Mouse (Mus musculus) hindbrain, embryonic 12.5 days (tissue): ENCODE measurements around the gene Gtf3c2. TPM values are rescaled to one million over a fixed set of nuclear protein-coding genes. Genes with fewer than 3 reads are reported as not detected.

Experiments used
- ATAC-seq: fragments of 200-750 bp; cut with Nextera tagmentation; 2 replicates; pipeline ENCODE4 v1.8.0; 2017; ENCODE audit warnings: moderate TSS enrichment; ENCODE audit not compliant: low FRiP score
- H3K27ac ChIP-seq: fragments of 300-500 bp; sonication (generic); 2 replicates; pipeline ENCODE4 v1.5.1; 2016; ENCODE audit warnings: mild to moderate bottlenecking
- H3K27me3 ChIP-seq: fragments of 300-500 bp; sonication (generic); 2 replicates; pipeline ENCODE4 v1.6.1; 2016; ENCODE audit warnings: mild to moderate bottlenecking
- H3K36me3 ChIP-seq: fragments of 300-500 bp; sonication (generic); 2 replicates; pipeline ENCODE4 v1.6.1; 2016; ENCODE audit warnings: mild to moderate bottlenecking
- H3K4me1 ChIP-seq: fragments of 300-500 bp; sonication (generic); 2 replicates; pipeline ENCODE4 v1.6.1; 2016
- H3K4me2 ChIP-seq: fragments of 300-500 bp; sonication (generic); replicated peaks from 2 replicates; pipeline ENCODE4 v1.6.1; 2016; ENCODE audit warnings: mild to moderate bottlenecking
- H3K4me3 ChIP-seq: fragments of 300-500 bp; sonication (generic); 2 replicates; pipeline ENCODE4 v1.5.1; 2016; ENCODE audit warnings: mild to moderate bottlenecking
- H3K9ac ChIP-seq: fragments of 300-500 bp; sonication (generic); 2 replicates; pipeline ENCODE4 v1.6.1; 2016; ENCODE audit warnings: mild to moderate bottlenecking, moderate library complexity
- H3K9me3 ChIP-seq: fragments of 300-500 bp; sonication (generic); replicated peaks from 2 replicates; pipeline ENCODE4 v1.6.1; 2016; ENCODE audit warnings: mild to moderate bottlenecking
- WGBS: fragments of 180-500 bp; shearing (Covaris S2); methylation state at CpG from one replicate; pipeline ENCODE4 v1.1.7; 2016; 5-methylcytosine and 5-hydroxymethylcytosine counted together
- polyA plus RNA-seq: library from polyadenylated mRNA; unstranded; fragments of >200 nt; fragmentation: Nextera tagmentation; extraction: Ambion mirVana; gene quantifications from 2 replicates; pipeline ENCODE4 v1.2.1, GENCODE M21; 2016

The Gtf3c2 gene
- polyA plus RNA-seq, 1 experiment from 2014 or later = 86.0 TPM

GRCm38 (mm10) chr5:31195671-31196070 is 15.7 kb upstream of the Gtf3c2 start:
- no peak overlapping the region for H3K4me3 ChIP-seq
- peaks cover 27% of the 10 kb centered on the region for H3K4me1 ChIP-seq
- peaks cover 6% of the 10 kb centered on the region for H3K9me3 ChIP-seq
- no peak overlapping the region for H3K9ac ChIP-seq
- H3K36me3 ChIP-seq = peaks cover 66% of the 10 kb centered on the region
- no peak overlapping the region for H3K27ac ChIP-seq
- H3K4me2 ChIP-seq = no peak overlapping the region
- no peaks in the 10 kb centered on the region for H3K27me3 ChIP-seq
- ATAC-seq = no peak
- WGBS = 94% methylated on average over 4 of the region's 4 CpGs

- no peak for ATAC-seq
- Histone ChIP-seq H3K27ac (no peak overlapping the region), H3K36me3 (peaks cover 68% of the 10 kb centered on the region), H3K4me3 (peak overlapping the region; percentile 80; the same call in 1 of the 2 replicates), H3K4me2 (peak overlapping the region; percentile 87; the same call in 1 of the 2 replicates), H3K9me3 (no peaks in the 10 kb centered on the region), H3K9ac (no peak overlapping the region), H3K27me3 (no peaks in the 10 kb centered on the region), H3K4me1 (peaks cover 22% of the 10 kb centered on the region)
- WGBS = 94% methylated on average over 16 of the region's 16 CpGs
Measured at GRCm38 (mm10) chr5:31194486-31195485, 14.8 kb upstream of the Gtf3c2 start.

- Histone ChIP-seq H3K36me3 (peaks cover 65% of the 10 kb centered on the region), H3K4me3 (peak overlapping the region; percentile 80), H3K9me3 (no peaks in the 10 kb centered on the region), H3K4me2 (peak overlapping the region; percentile 87), H3K27me3 (no peaks in the 10 kb centered on the region), H3K9ac (peak overlapping the region; percentile 85), H3K4me1 (peaks cover 22% of the 10 kb centered on the region), H3K27ac (peak overlapping the region; percentile 83)
- ATAC-seq = peak; percentile 41
- WGBS = 15% methylated on average over 25 of the region's 25 CpGs
Measured at GRCm38 (mm10) chr5:31193631-31194281, 13.8 kb upstream of the Gtf3c2 start.

- Histone ChIP-seq H3K4me3 (peak within 1 kb of the TSS; percentile 80), H3K27me3 (no peaks in the 10 kb centered on the region), H3K27ac (peak within 1 kb of the TSS; percentile 83), H3K4me2 (peak within 1 kb of the TSS; percentile 87), H3K4me1 (peaks cover 22% of the 10 kb centered on the region), H3K36me3 (peaks cover 65% of the 10 kb centered on the region), H3K9ac (peak within 1 kb of the TSS; percentile 85), H3K9me3 (no peaks in the 10 kb centered on the region)
- peak; percentile 95 for ATAC-seq
- under 1% methylated on average over 48 of the region's 48 CpGs for WGBS
Measured at GRCm38 (mm10) chr5:31192939-31193630, 13.1 kb upstream of the Gtf3c2 start, which contains the start of the genes Snx17 and Eif2b4. TSS of gene Snx17 (plus strand) at chr5:31193227. TSS of gene Eif2b4 (minus strand) at chr5:31193430.

GRCm38 (mm10) chr5:31192045-31192938 is 12.3 kb upstream of the Gtf3c2 start:
- WGBS = 17% methylated on average over 42 of the region's 42 CpGs
- H3K36me3 ChIP-seq = peaks cover 65% of the 10 kb centered on the region
- H3K4me3 ChIP-seq = peak overlapping the region; percentile 80
- H3K4me2 ChIP-seq = peak overlapping the region; percentile 87
- peak overlapping the region; percentile 67 for H3K9ac ChIP-seq
- ATAC-seq = peak; percentile 64
- peak overlapping the region; percentile 83 for H3K27ac ChIP-seq
- no peaks in the 10 kb centered on the region for H3K27me3 ChIP-seq
- H3K9me3 ChIP-seq = no peaks in the 10 kb centered on the region
- H3K4me1 ChIP-seq = peaks cover 22% of the 10 kb centered on the region

GRCm38 (mm10) chr5:31190201-31190600 is 10.3 kb upstream of the Gtf3c2 start:
- H3K4me2 ChIP-seq = no peak overlapping the region
- no peaks in the 10 kb centered on the region for H3K27me3 ChIP-seq
- H3K4me3 ChIP-seq = no peak overlapping the region
- WGBS = 91% methylated on average over 9 of the region's 9 CpGs
- peaks cover 22% of the 10 kb centered on the region for H3K4me1 ChIP-seq
- H3K36me3 ChIP-seq = peaks cover 52% of the 10 kb centered on the region
- H3K27ac ChIP-seq = no peak overlapping the region
- no peak overlapping the region for H3K9ac ChIP-seq
- no peak for ATAC-seq
- no peaks in the 10 kb centered on the region for H3K9me3 ChIP-seq

- no peaks in the 10 kb centered on the region for H3K27me3 ChIP-seq
Measured at GRCm38 (mm10) chr5:31188223-31188840, 8.4 kb upstream of the Gtf3c2 start.

GRCm38 (mm10) chr5:31183678-31184077 is 3.7 kb upstream of the Gtf3c2 start:
- Histone ChIP-seq H3K4me1 (peaks cover 8% of the 10 kb centered on the region), H3K27ac (no peak overlapping the region), H3K4me3 (no peak overlapping the region), H3K27me3 (no peaks in the 10 kb centered on the region), H3K4me2 (no peak overlapping the region), H3K36me3 (peaks cover 22% of the 10 kb centered on the region), H3K9ac (no peak overlapping the region), H3K9me3 (no peaks in the 10 kb centered on the region)
- no peak for ATAC-seq
- 66% methylated on average over 4 of the region's 4 CpGs for WGBS

More at GRCm38 (mm10) chr5:31188223-31188840, 8.4 kb upstream of the Gtf3c2 start:
- Histone ChIP-seq H3K4me3 (no peak overlapping the region), H3K9ac (no peak overlapping the region), H3K4me2 (no peak overlapping the region), H3K36me3 (peaks cover 43% of the 10 kb centered on the region), H3K27ac (no peak overlapping the region), H3K9me3 (no peaks in the 10 kb centered on the region), H3K4me1 (peaks cover 11% of the 10 kb centered on the region)
- no peak for ATAC-seq
- 81% methylated on average over 4 of the region's 4 CpGs for WGBS

- H3K4me3 ChIP-seq = no peak overlapping the region
- no peak overlapping the region for H3K9ac ChIP-seq
- no peaks in the 10 kb centered on the region for H3K27me3 ChIP-seq
- no peak for ATAC-seq
- no peaks in the 10 kb centered on the region for H3K36me3 ChIP-seq
- 94% methylated on average over 9 of the region's 9 CpGs for WGBS
- H3K4me2 ChIP-seq = no peak overlapping the region
- peaks cover 9% of the 10 kb centered on the region for H3K4me1 ChIP-seq
- H3K9me3 ChIP-seq = no peaks in the 10 kb centered on the region
- H3K27ac ChIP-seq = no peak overlapping the region
Measured at GRCm38 (mm10) chr5:31181183-31181770, 1.3 kb upstream of the Gtf3c2 start.

GRCm38 (mm10) chr5:31179301-31179765 is 611 bp downstream of the Gtf3c2 start:
- Histone ChIP-seq H3K4me2 (peak overlapping the region; percentile 87), H3K27me3 (no peaks in the 10 kb centered on the region), H3K36me3 (peaks cover 8% of the 10 kb centered on the region), H3K4me1 (peaks cover 9% of the 10 kb centered on the region), H3K4me3 (peak overlapping the region; percentile 87), H3K9ac (peak overlapping the region; percentile 87), H3K9me3 (no peaks in the 10 kb centered on the region), H3K27ac (peak overlapping the region; percentile 97)
- ATAC-seq = peak; percentile 79
- WGBS = 0% methylated on average over 25 of the region's 25 CpGs
